Mouse (Mus musculus): ENCODE data around the gene Tsr2. TPM values are rescaled to one million over a fixed set of nuclear protein-coding genes. Genes with fewer than 3 reads are reported as not detected.
A peak's percentile ranks its signal among the peaks of the same experiment; 100 is the strongest.

The Tsr2 gene
- 11.8 and 19.4 TPM in 2 replicates for polyA plus RNA-seq (2011; ENCODE audit: insufficient read depth, insufficient read length, low replicate concordance, missing spikeins)

- H3K27ac ChIP-seq (ENCODE audit: control insufficient read depth, insufficient read depth, low read depth, low read length, poor library complexity) = peak within 1 kb of the TSS; percentile 13; the same call in 1 of the 2 replicates
- no peaks in the 10 kb centered on the region for H3K4me1 ChIP-seq (ENCODE audit: control insufficient read depth, insufficient read depth, low read length)
- WGBS = 17% methylated on average over 35 of the region's 35 CpGs
- TF ChIP-seq POLR2A (IDR thresholded peaks at IDR 0.05; ENCODE audit: borderline replicate concordance, control insufficient read depth, low read depth, low read length) = 0 out of 2 replicates have a peak, but pooled peaks have one; percentile 22
- TF ChIP-seq CTCF (IDR thresholded peaks at IDR 0.05; ENCODE audit: control insufficient read depth, insufficient read depth, low read length) = no peak
- peak within 1 kb of the TSS; percentile 93 for H3K4me3 ChIP-seq (replicated peaks; ENCODE audit: control insufficient read depth, low read depth, low read length)
Measured at GRCm38 (mm10) chrX:151096171-151097058, at the start of gene Tsr2. Gene Tsr2 (minus strand): TSS chrX:151096543.

GRCm38 (mm10) chrX:151132785-151133184, 36.4 kb upstream of the Tsr2 start:
- WGBS = 30% methylated on average over 10 of the region's 10 CpGs
- Histone ChIP-seq H3K4me3 (replicated peaks; ENCODE audit: control insufficient read depth, low read depth, low read length) (no peak overlapping the region), H3K4me1 (ENCODE audit: control insufficient read depth, insufficient read depth, low read length) (no peaks in the 10 kb centered on the region), H3K27ac (ENCODE audit: control insufficient read depth, insufficient read depth, low read depth, low read length, poor library complexity) (no peak overlapping the region)
- TF ChIP-seq POLR2A (IDR thresholded peaks at IDR 0.05; ENCODE audit: borderline replicate concordance, control insufficient read depth, low read depth, low read length) = no peak
- TF ChIP-seq CTCF (IDR thresholded peaks at IDR 0.05; ENCODE audit: control insufficient read depth, insufficient read depth, low read length) = no peak

- no peak for TF ChIP-seq CTCF (IDR thresholded peaks at IDR 0.05; ENCODE audit: control insufficient read depth, insufficient read depth, low read length)
- TF ChIP-seq POLR2A (IDR thresholded peaks at IDR 0.05; ENCODE audit: borderline replicate concordance, control insufficient read depth, low read depth, low read length) = no peak
- no peak overlapping the region for H3K4me3 ChIP-seq (replicated peaks; ENCODE audit: control insufficient read depth, low read depth, low read length)
Measured at GRCm38 (mm10) chrX:151130493-151130892, 34.1 kb upstream of the Tsr2 start.

GRCm38 (mm10) chrX:151123933-151124332, 27.6 kb upstream of the Tsr2 start:
- TF ChIP-seq CTCF (IDR thresholded peaks at IDR 0.05; ENCODE audit: control insufficient read depth, insufficient read depth, low read length) = no peak
- TF ChIP-seq POLR2A (IDR thresholded peaks at IDR 0.05; ENCODE audit: borderline replicate concordance, control insufficient read depth, low read depth, low read length) = no peak
- Histone ChIP-seq H3K4me3 (replicated peaks; ENCODE audit: control insufficient read depth, low read depth, low read length) (no peak overlapping the region), H3K27ac (ENCODE audit: control insufficient read depth, insufficient read depth, low read depth, low read length, poor library complexity) (no peak overlapping the region), H3K4me1 (ENCODE audit: control insufficient read depth, insufficient read depth, low read length) (no peaks in the 10 kb centered on the region)
- 83% methylated on average over 2 of the region's 2 CpGs for WGBS

More at GRCm38 (mm10) chrX:151130493-151130892, 34.1 kb upstream of the Tsr2 start:
- Histone ChIP-seq H3K27ac (ENCODE audit: control insufficient read depth, insufficient read depth, low read depth, low read length, poor library complexity) (no peak overlapping the region), H3K4me1 (ENCODE audit: control insufficient read depth, insufficient read depth, low read length) (no peaks in the 10 kb centered on the region)
- WGBS = 75% methylated on average over 3 of the region's 3 CpGs

GRCm38 (mm10) chrX:151117432-151117831, 21.1 kb upstream of the Tsr2 start:
- WGBS = 7% methylated on average over 2 of the region's 2 CpGs
- TF ChIP-seq POLR2A (IDR thresholded peaks at IDR 0.05; ENCODE audit: borderline replicate concordance, control insufficient read depth, low read depth, low read length) = no peak
- Histone ChIP-seq H3K27ac (ENCODE audit: control insufficient read depth, insufficient read depth, low read depth, low read length, poor library complexity) (no peak overlapping the region), H3K4me1 (ENCODE audit: control insufficient read depth, insufficient read depth, low read length) (no peaks in the 10 kb centered on the region), H3K4me3 (replicated peaks; ENCODE audit: control insufficient read depth, low read depth, low read length) (no peak overlapping the region)

GRCm38 (mm10) chrX:151116795-151117194, 20.5 kb upstream of the Tsr2 start:
- Histone ChIP-seq H3K4me3 (replicated peaks; ENCODE audit: control insufficient read depth, low read depth, low read length) (no peak overlapping the region), H3K27ac (ENCODE audit: control insufficient read depth, insufficient read depth, low read depth, low read length, poor library complexity) (no peak overlapping the region), H3K4me1 (ENCODE audit: control insufficient read depth, insufficient read depth, low read length) (no peaks in the 10 kb centered on the region)
- TF ChIP-seq POLR2A (IDR thresholded peaks at IDR 0.05; ENCODE audit: borderline replicate concordance, control insufficient read depth, low read depth, low read length) (no peak), CTCF (IDR thresholded peaks at IDR 0.05; ENCODE audit: control insufficient read depth, insufficient read depth, low read length) (peak; percentile 42; the same call in 1 of the 2 replicates)
- WGBS = 13% methylated on average over 7 of the region's 7 CpGs

GRCm38 (mm10) chrX:151107301-151108067, 11.1 kb upstream of the Tsr2 start:
- Histone ChIP-seq H3K4me3 (replicated peaks; ENCODE audit: control insufficient read depth, low read depth, low read length) (no peak overlapping the region), H3K4me1 (ENCODE audit: control insufficient read depth, insufficient read depth, low read length) (no peaks in the 10 kb centered on the region), H3K27ac (ENCODE audit: control insufficient read depth, insufficient read depth, low read depth, low read length, poor library complexity) (no peak overlapping the region)
- 63% methylated on average over 7 of the region's 7 CpGs for WGBS
- no peak for TF ChIP-seq CTCF (IDR thresholded peaks at IDR 0.05; ENCODE audit: control insufficient read depth, insufficient read depth, low read length)
- no peak for TF ChIP-seq POLR2A (IDR thresholded peaks at IDR 0.05; ENCODE audit: borderline replicate concordance, control insufficient read depth, low read depth, low read length)

GRCm38 (mm10) chrX:151087418-151087817, 8.9 kb downstream of the Tsr2 start:
- no peaks in the 10 kb centered on the region for H3K4me1 ChIP-seq (ENCODE audit: control insufficient read depth, insufficient read depth, low read length)
- TF ChIP-seq CTCF (IDR thresholded peaks at IDR 0.05; ENCODE audit: control insufficient read depth, insufficient read depth, low read length) = no peak
- no peak for TF ChIP-seq POLR2A (IDR thresholded peaks at IDR 0.05; ENCODE audit: borderline replicate concordance, control insufficient read depth, low read depth, low read length)
- no peak overlapping the region for H3K4me3 ChIP-seq (replicated peaks; ENCODE audit: control insufficient read depth, low read depth, low read length)
- WGBS = 81% methylated on average over 1 of the region's 1 CpGs
- H3K27ac ChIP-seq (ENCODE audit: control insufficient read depth, insufficient read depth, low read depth, low read length, poor library complexity) = no peak overlapping the region

Measured in bone marrow, adult 2 months (tissue).